Mouse (Mus musculus) mammary gland, adult 2 months (tissue): ENCODE data around the gene Olfr122. TPM values are rescaled to one million over a fixed set of nuclear protein-coding genes. Genes with fewer than 3 reads are reported as not detected.

Experiments
- polyA plus RNA-seq: library from polyadenylated mRNA; depleted of rRNA; stranded (reverse); fragments of >200 nt; gene quantifications from 2 replicates; pipeline ENCODE4 v1.2.3, GENCODE M21; 2012; ENCODE audit warnings: low replicate concordance; rRNA removed

Olfr122 gene
- not detected in 2 replicates for polyA plus RNA-seq

DNA sequence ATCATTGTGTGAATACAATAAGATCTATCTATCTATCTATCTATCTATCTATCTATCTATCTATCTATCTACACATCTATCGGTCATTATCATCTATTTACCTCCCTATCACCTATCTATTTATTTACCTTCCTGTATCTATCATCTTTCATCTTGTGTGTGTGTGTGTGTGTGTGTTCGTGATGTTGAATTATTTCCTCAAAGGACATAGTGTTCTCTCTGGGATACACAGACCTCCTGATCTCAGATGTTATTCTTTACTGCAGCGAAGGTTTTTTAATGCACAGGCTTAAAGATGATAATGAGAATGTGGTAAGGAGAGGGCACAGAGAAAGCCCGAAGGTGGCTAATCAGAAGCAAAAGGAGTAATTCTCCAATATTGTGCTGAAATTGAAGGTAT, at the start of gene Olfr122:
Gene Olfr122, plus strand, starts transcription at position 301 of the 400 bp plus-strand sequence.

DNA sequence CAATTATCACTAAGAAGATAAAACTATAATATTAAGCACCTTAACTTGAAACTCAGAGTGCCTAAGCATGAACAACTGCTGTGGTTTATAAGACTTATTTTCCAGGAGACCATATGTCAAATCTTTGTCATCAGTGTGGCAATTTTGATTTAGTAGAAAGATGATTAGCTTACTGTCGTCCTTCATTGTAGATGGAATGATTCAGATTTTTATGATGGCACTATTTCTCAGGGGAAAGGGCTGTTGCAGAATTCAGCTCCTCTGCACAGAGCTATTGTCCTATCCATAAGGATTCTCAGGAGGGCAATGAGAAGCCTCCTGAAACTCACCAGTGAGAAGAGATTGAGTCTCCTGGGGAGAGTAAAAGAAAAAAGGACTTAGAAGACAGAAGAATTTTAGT, 46.9 kb upstream of the Olfr122 start, which contains the start of gene Olfr120:
Gene Olfr120, plus strand, starts transcription at position 301 of the 400 bp plus-strand sequence.

DNA sequence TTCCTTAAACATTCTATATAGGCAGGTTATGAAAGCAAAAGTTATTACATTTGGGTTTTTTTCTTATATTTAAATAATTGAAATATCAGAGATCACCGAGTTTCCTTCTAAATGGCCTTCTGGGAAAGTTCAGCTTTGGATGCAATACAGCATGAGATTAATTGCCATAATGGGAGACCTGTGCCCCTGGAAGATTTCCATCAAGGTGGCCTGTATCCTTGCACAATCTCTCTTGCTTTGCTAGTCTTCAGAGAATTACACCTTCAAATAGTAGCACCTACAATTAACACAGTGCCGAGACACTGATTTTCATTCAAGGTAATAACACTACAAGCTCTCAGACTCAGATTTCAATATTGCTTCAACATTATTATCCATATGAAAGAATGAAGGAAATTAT, 24.8 kb downstream of the Olfr122 start, which contains the start of gene Olfr123:
Gene Olfr123, plus strand, starts transcription at position 301 of the 400 bp plus-strand sequence.

DNA sequence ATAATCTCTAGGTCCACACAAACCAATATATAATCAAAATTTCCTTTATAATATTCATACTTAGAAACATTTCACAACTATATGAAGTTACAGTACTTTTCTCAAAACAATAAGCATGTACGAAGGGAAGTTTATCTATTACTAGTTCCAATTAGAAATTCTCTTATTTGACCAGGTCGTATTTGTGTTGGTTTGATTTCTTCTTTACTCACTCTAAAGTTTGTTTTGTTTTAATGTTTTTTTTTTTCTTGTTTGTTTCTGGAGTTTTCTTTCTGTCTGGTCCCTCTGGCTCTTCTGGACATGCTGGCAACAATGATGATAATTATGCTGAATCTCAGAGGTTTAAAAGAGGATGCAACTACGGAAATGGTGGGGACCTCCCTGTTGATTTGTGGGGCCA, 31.2 kb downstream of the Olfr122 start, which contains the start of gene Olfr124:
Gene Olfr124, plus strand, starts transcription at position 301 of the 400 bp plus-strand sequence.

Other genes with a start within 250 kb of the Olfr122 start
- not detected in 2 replicates for gene Olfr112, start 199.2 kb upstream of the Olfr122 start, polyA plus RNA-seq
- gene Olfr113, start 190.9 kb upstream of the Olfr122 start, polyA plus RNA-seq = not detected in 2 replicates
- gene Olfr114, start 175.9 kb upstream of the Olfr122 start, polyA plus RNA-seq = not detected in 2 replicates
- not detected in 2 replicates for gene Olfr115, start 141.5 kb upstream of the Olfr122 start, polyA plus RNA-seq
- not detected in 2 replicates for gene Olfr116, start 141.4 kb upstream of the Olfr122 start, polyA plus RNA-seq
- not detected in 2 replicates for gene Olfr117, start 104.8 kb upstream of the Olfr122 start, polyA plus RNA-seq
- not detected in 2 replicates for gene Olfr118, start 101.6 kb upstream of the Olfr122 start, polyA plus RNA-seq
- gene Olfr119, start 72.0 kb upstream of the Olfr122 start, polyA plus RNA-seq = not detected in 2 replicates
- not detected in 2 replicates for gene Olfr120, start 46.8 kb upstream of the Olfr122 start, polyA plus RNA-seq
- gene Olfr121, start 19.8 kb upstream of the Olfr122 start, polyA plus RNA-seq = not detected in 2 replicates
- not detected in 2 replicates for gene Olfr123, start 24.9 kb downstream of the Olfr122 start, polyA plus RNA-seq
- not detected in 2 replicates for gene Olfr124, start 31.3 kb downstream of the Olfr122 start, polyA plus RNA-seq
- not detected in 2 replicates for gene Olfr125, start 64.3 kb downstream of the Olfr122 start, polyA plus RNA-seq
- gene Olfr126, start 78.9 kb downstream of the Olfr122 start, polyA plus RNA-seq = not detected in 2 replicates
- gene Olfr127, start 131.8 kb downstream of the Olfr122 start, polyA plus RNA-seq = not detected in 2 replicates
- gene Olfr128, start 151.9 kb downstream of the Olfr122 start, polyA plus RNA-seq = not detected in 2 replicates
- gene Olfr761, start 184.5 kb downstream of the Olfr122 start, polyA plus RNA-seq = not detected in 2 replicates